Mouse (Mus musculus) left cerebral cortex, postnatal 10 days (tissue): ENCODE data around the gene Caskin2. TPM values are rescaled to one million over a fixed set of nuclear protein-coding genes. Genes with fewer than 3 reads are reported as not detected.

Experiments
- microRNA-seq: library from miRNA; unstranded; fragments of <30 nt; microRNA quantifications from one replicate; pipeline ENCODE4 v1.2.0, GENCODE M21; 2022
- total RNA-seq, 2 experiments: library from RNA; stranded (reverse); gene quantifications; 2 replicates each; pipeline ENCODE4 v1.2.3; 2021

Gene Caskin2
- total RNA-seq, 2 experiments from 2014 or later = 15.7 to 17.7 TPM

Small RNAs within 50 kb of the gene (microRNA-seq; reads per million reads assigned to microRNA genes)
- 1.7 reads per million for gene Mir5621

Other genes starting within 250 kb of the Caskin2 start
- 10 to 100 TPM; 43.9 to 51.2 TPM for gene Nup85, start 249.2 kb downstream of the Caskin2 start, total RNA-seq
- gene Mrps7, start 209.7 kb downstream of the Caskin2 start, total RNA-seq = 10 to 100 TPM; 52.7 to 58.7 TPM
- gene Gga3, start 209.6 kb downstream of the Caskin2 start, total RNA-seq = 10 to 100 TPM; 51.4 to 65.1 TPM
- 10 to 100 TPM; 14.4 to 14.6 TPM for gene Mif4gd, start 200.7 kb downstream of the Caskin2 start, total RNA-seq
- gene Slc25a19, start 185.3 kb downstream of the Caskin2 start, total RNA-seq = 10 to 100 TPM; 55.0 to 59.7 TPM
- gene Grb2, start 105.0 kb downstream of the Caskin2 start, total RNA-seq = 100 to 1,000 TPM; 183 to 193 TPM
- gene Tmem94, start 48.2 kb downstream of the Caskin2 start, total RNA-seq = 10 to 100 TPM; 37.7 to 40.0 TPM
- gene Tsen54, start 1.1 kb upstream of the Caskin2 start, total RNA-seq = 10 to 100 TPM; 13.9 to 14.2 TPM
- gene Llgl2, start 10.4 kb upstream of the Caskin2 start, total RNA-seq = 1 to 10 TPM in 1 of 2 experiments, under 1 TPM in 1; 0.63 to 1.6 TPM
- gene Myo15b, start 44.8 kb upstream of the Caskin2 start, total RNA-seq = under 1 TPM; 0.17 to 0.93 TPM
- under 1 TPM in 1 of 2 experiments, not detected in 1; 0.41 TPM for gene Smim5, start 86.3 kb upstream of the Caskin2 start, total RNA-seq
- gene Smim6, start 98.4 kb upstream of the Caskin2 start, total RNA-seq = not detected
- gene Sap30bp, start 119.6 kb upstream of the Caskin2 start, total RNA-seq = 10 to 100 TPM; 55.3 to 60.9 TPM
- 10 to 100 TPM; 17.1 to 20.9 TPM for gene Recql5, start 119.8 kb upstream of the Caskin2 start, total RNA-seq
- gene Itgb4, start 161.1 kb upstream of the Caskin2 start, total RNA-seq = 1 to 10 TPM; 4.7 to 4.8 TPM
- 10 to 100 TPM; 25.6 to 28.1 TPM for gene Galk1, start 199.1 kb upstream of the Caskin2 start, total RNA-seq
- 100 to 1,000 TPM; 320 to 336 TPM for gene H3f3b, start 214.3 kb upstream of the Caskin2 start, total RNA-seq
- 10 to 100 TPM; 24.8 to 25.8 TPM for gene Unk, start 216.7 kb upstream of the Caskin2 start, total RNA-seq